In genomic region chr3:123329251-123329650, GRCm38 (mm10) we compare ENCODE assay signal across 10 mouse cellular contexts. TPM values are rescaled to one million over a fixed set of nuclear protein-coding genes. Genes with fewer than 3 reads are reported as not detected.
A peak's percentile ranks its signal among the peaks of the same experiment; 100 is the strongest.
DNase-seq lines count a peak whose midpoint lies in the region; ATAC-seq and TF ChIP-seq lines count a peak whose summit lies in the region.
"Had no signal": no experiment of that assay in that cellular context is flagged by ENCODE, and none has a peak within 500 bp of the region (broad histone marks: within the 10 kb centered on the region; RNA-seq: fewer than 3 reads in every experiment).

No protein-coding gene starts in this region.

- no peak overlapping the region for H3K27ac ChIP-seq in hindbrain, embryonic 16.5 days (ENCODE audit: low read depth, low read length)
- H3K27ac ChIP-seq in hindbrain, embryonic 13.5 days: no peak overlapping the region
- peak overlapping the region; percentile 66 for H3K27ac ChIP-seq in heart, embryonic 13.5 days (replicated peaks)
- H3K27ac ChIP-seq in liver, postnatal 0 days (ENCODE audit: low read depth): no peak overlapping the region

- H3K4me2 ChIP-seq in hindbrain, embryonic 16.5 days (ENCODE audit: low read length): no peak overlapping the region
- no peak overlapping the region for H3K4me2 ChIP-seq in hindbrain, embryonic 13.5 days
- H3K4me2 ChIP-seq in heart, embryonic 13.5 days: no peak overlapping the region
- no peak overlapping the region for H3K4me2 ChIP-seq in liver, postnatal 0 days (ENCODE audit: low read depth, low read length)

- H3K9me3 ChIP-seq in hindbrain, embryonic 16.5 days (ENCODE audit: control insufficient read depth, low read length): no peaks in the 10 kb centered on the region
- no peaks in the 10 kb centered on the region for H3K9me3 ChIP-seq in hindbrain, embryonic 13.5 days
- no peaks in the 10 kb centered on the region for H3K9me3 ChIP-seq in heart, embryonic 13.5 days
- H3K9me3 ChIP-seq in liver, postnatal 0 days (ENCODE audit: low read length): no peaks in the 10 kb centered on the region
- H3K9me3 ChIP-seq: G1E had no signal

- 49% methylated on average over 6 of the region's 6 CpGs for WGBS in hindbrain, embryonic 16.5 days
- WGBS in hindbrain, embryonic 13.5 days: 60% methylated on average over 6 of the region's 6 CpGs
- 33% methylated on average over 6 of the region's 6 CpGs for WGBS in heart, embryonic 13.5 days
- WGBS in liver, postnatal 0 days (ENCODE audit: insufficient replicate concordance): 75% methylated on average over 6 of the region's 6 CpGs

- H3K9ac ChIP-seq in hindbrain, embryonic 16.5 days (ENCODE audit: low read depth, low read length): no peak overlapping the region
- no peak overlapping the region for H3K9ac ChIP-seq in hindbrain, embryonic 13.5 days
- H3K9ac ChIP-seq in heart, embryonic 13.5 days: no peak overlapping the region
- no peak overlapping the region for H3K9ac ChIP-seq in liver, postnatal 0 days (replicated peaks)

- no peak for TF ChIP-seq CTCF in liver, postnatal 0 days (IDR thresholded peaks at IDR 0.05; ENCODE audit: low read depth)

- H3K4me1 ChIP-seq in hindbrain, embryonic 16.5 days (ENCODE audit: control insufficient read depth, insufficient read depth, low read depth, low read length): no peaks in the 10 kb centered on the region
- no peaks in the 10 kb centered on the region for H3K4me1 ChIP-seq in hindbrain, embryonic 13.5 days (replicated peaks)
- H3K4me1 ChIP-seq in heart, embryonic 13.5 days: peaks cover 61% of the 10 kb centered on the region
- H3K4me1 ChIP-seq in liver, postnatal 0 days (ENCODE audit: insufficient read depth): peaks cover 8% of the 10 kb centered on the region

- no peaks in the 10 kb centered on the region for H3K27me3 ChIP-seq in hindbrain, embryonic 16.5 days (replicated peaks; ENCODE audit: control insufficient read depth, insufficient read depth, low read length)
- no peaks in the 10 kb centered on the region for H3K27me3 ChIP-seq in hindbrain, embryonic 13.5 days
- no peaks in the 10 kb centered on the region for H3K27me3 ChIP-seq in heart, embryonic 13.5 days (replicated peaks)
- H3K27me3 ChIP-seq in liver, postnatal 0 days (ENCODE audit: insufficient read depth, low read length): no peaks in the 10 kb centered on the region

- H3K36me3 ChIP-seq in hindbrain, embryonic 16.5 days (ENCODE audit: control insufficient read depth, insufficient read depth, low read length): no peaks in the 10 kb centered on the region
- H3K36me3 ChIP-seq in hindbrain, embryonic 13.5 days: no peaks in the 10 kb centered on the region
- H3K36me3 ChIP-seq in heart, embryonic 13.5 days: peaks cover 34% of the 10 kb centered on the region
- peaks cover 6% of the 10 kb centered on the region; the same call in 1 of the 2 replicates for H3K36me3 ChIP-seq in liver, postnatal 0 days (replicated peaks; ENCODE audit: insufficient read depth, low read length)
- H3K36me3 ChIP-seq: G1E had no signal

- no peak for TF ChIP-seq EP300 in liver, postnatal 0 days (IDR thresholded peaks at IDR 0.05; ENCODE audit: low read depth)

- DNase-seq in adrenal gland, postnatal 14 days: peak; percentile 62
- peak; percentile 70 to 77 for DNase-seq in lung, adult 18-20 months
- no peak for DNase-seq in thymus, postnatal 36 days
- DNase-seq in liver, postnatal 0 days: no peak

- no peak overlapping the region for H3K4me3 ChIP-seq in hindbrain, embryonic 16.5 days (ENCODE audit: low read length)
- no peak overlapping the region for H3K4me3 ChIP-seq in hindbrain, embryonic 13.5 days
- no peak overlapping the region for H3K4me3 ChIP-seq in heart, embryonic 13.5 days
- no peak overlapping the region for H3K4me3 ChIP-seq in liver, postnatal 0 days (ENCODE audit: low read depth, low read length)
- H3K4me3 ChIP-seq: erythroblast, embryonic 14.5 days had no signal

- peak; percentile 79 for ATAC-seq in hindbrain, embryonic 16.5 days
- no peak for ATAC-seq in hindbrain, embryonic 13.5 days (ENCODE audit: low FRiP score)
- no peak for ATAC-seq in heart, embryonic 13.5 days (ENCODE audit: extremely low read depth, insufficient number of reproducible peaks, low FRiP score, low TSS enrichment)
- no peak for ATAC-seq in CD4-positive, CD25-positive, alpha-beta regulatory T cell, adult 4 months
- ATAC-seq in liver, postnatal 0 days: no peak

RNA-seq across cellular contexts. Expression of gene Mettl14, which starts 56.7 kb away (rescaled TPM):
- 21.8 and 22.3 TPM in 2 replicates for polyA plus RNA-seq in hindbrain, embryonic 16.5 days (2015; fragmentation: Nextera tagmentation; extraction: Ambion mirVana)
- 24.0 and 25.0 TPM in 2 replicates for polyA plus RNA-seq in hindbrain, embryonic 13.5 days (2015; fragmentation: Nextera tagmentation; extraction: Ambion mirVana)
- 16.1 and 16.9 TPM in 2 replicates for total RNA-seq in adrenal gland, postnatal 14 days (2021)
- polyA plus RNA-seq in heart, embryonic 13.5 days (2015; fragmentation: Nextera tagmentation; extraction: Ambion mirVana): 17.9 and 18.8 TPM in 2 replicates
- 10 to 100 TPM; 16.7 to 29.9 TPM for polyA plus RNA-seq in CD4-positive, CD25-positive, alpha-beta regulatory T cell, adult 4 months (2017; shearing (Covaris generic))
- polyA plus RNA-seq in liver, postnatal 0 days (2015; fragmentation: Nextera tagmentation; extraction: Ambion mirVana): 5.0 and 5.3 TPM in 2 replicates

Comparison
In these comparisons a context has a peak if more than half of its experiments do, and no peak if none do; other contexts are left out.
1. DNase-seq: peak in adrenal gland, postnatal 14 days (single experiment) and lung, adult 18-20 months (2 of 2); none in thymus, postnatal 36 days (0 of 2) and liver, postnatal 0 days (single experiment).